Mouse (Mus musculus) forebrain, embryonic 11.5 days (tissue): ENCODE data around the gene Tcl1b4. TPM values are rescaled to one million over a fixed set of nuclear protein-coding genes. Genes with fewer than 3 reads are reported as not detected.
"Not testable (repeated sequence)": the region's sequence is repeated elsewhere in the genome, so short reads cannot be mapped to it uniquely, and the experiment has no call there.

Experiments
- ATAC-seq: fragments of 200-750 bp; cut with Nextera tagmentation; replicated peaks from 2 replicates; pipeline ENCODE4 v1.8.0; 2017; ENCODE audit warnings: moderate TSS enrichment; ENCODE audit not compliant: low FRiP score
- DNase-seq: peaks from one replicate; pipeline ENCODE4 v3.0.0-alpha.2; 2017; ENCODE audit warnings: low spot score
- H3K27ac ChIP-seq: fragments of 300-500 bp; sonication (generic); 2 replicates; pipeline ENCODE4 v1.5.1; 2014; ENCODE audit warnings: low read depth, low read length
- H3K27me3 ChIP-seq: fragments of 300-500 bp; sonication (generic); 2 replicates; pipeline ENCODE4 v1.6.1; 2014; ENCODE audit warnings: mild to moderate bottlenecking, low read length, mixed read lengths; ENCODE audit not compliant: control insufficient read depth, insufficient read depth
- H3K36me3 ChIP-seq: fragments of 300-500 bp; sonication (generic); 2 replicates; pipeline ENCODE4 v1.6.1; 2014; ENCODE audit warnings: mild to moderate bottlenecking, low read length, moderate library complexity, mixed read lengths; ENCODE audit not compliant: control insufficient read depth, insufficient read depth
- H3K4me1 ChIP-seq: fragments of 300-500 bp; sonication (generic); replicated peaks from 2 replicates; pipeline ENCODE4 v1.6.1; 2014; ENCODE audit warnings: low read length, mixed read lengths; ENCODE audit not compliant: control insufficient read depth, insufficient read depth
- H3K4me2 ChIP-seq: fragments of 300-500 bp; sonication (generic); 2 replicates; pipeline ENCODE4 v1.6.1; 2014; ENCODE audit warnings: low read depth, mild to moderate bottlenecking, low read length, moderate library complexity, mixed read lengths; ENCODE audit not compliant: severe bottlenecking
- H3K4me3 ChIP-seq: fragments of 300-500 bp; sonication (generic); 2 replicates; pipeline ENCODE4 v1.5.1; 2014; ENCODE audit warnings: low read depth, low read length
- H3K9ac ChIP-seq: fragments of 300-500 bp; sonication (generic); 2 replicates; pipeline ENCODE4 v1.6.1; 2014; ENCODE audit warnings: low read length
- H3K9me3 ChIP-seq: fragments of 300-500 bp; sonication (generic); 2 replicates; pipeline ENCODE4 v1.6.1; 2016; ENCODE audit warnings: low read length, mixed read lengths; ENCODE audit not compliant: control insufficient read depth
- WGBS: fragments of 180-500 bp; shearing (Covaris S2); extraction: QIAGEN DNeasy Blood & Tissue Kit; methylation state at CpG from one replicate; pipeline ENCODE4 v1.1.7; 2014; 5-methylcytosine and 5-hydroxymethylcytosine counted together
- polyA plus RNA-seq: library from polyadenylated mRNA; unstranded; fragments of >200 nt; fragmentation: Nextera tagmentation; extraction: Ambion mirVana; gene quantifications from 2 replicates; pipeline ENCODE4 v1.2.1, GENCODE M21; 2014

The Tcl1b4 gene
- not detected in 2 replicates for polyA plus RNA-seq

- H3K4me2 ChIP-seq, DNase-seq, ATAC-seq, H3K4me3 ChIP-seq, H3K4me1 ChIP-seq, H3K9me3 ChIP-seq, H3K36me3 ChIP-seq, H3K9ac ChIP-seq, H3K27me3 ChIP-seq, H3K27ac ChIP-seq: not testable (repeated sequence)
- WGBS = 80% methylated on average over 1 of the region's 1 CpGs
Measured at GRCm38 (mm10) chr12:105201657-105202056, at the start of gene Tcl1b4. TSS of gene Tcl1b4 (plus strand) at chr12:105201957.

GRCm38 (mm10) chr12:105155286-105155685 lies 46.5 kb upstream of the Tcl1b4 start:
- not testable (repeated sequence) for H3K4me2 ChIP-seq, H3K27me3 ChIP-seq, H3K27ac ChIP-seq, H3K9me3 ChIP-seq, H3K36me3 ChIP-seq, H3K9ac ChIP-seq, H3K4me1 ChIP-seq, H3K4me3 ChIP-seq, ATAC-seq, DNase-seq
- 80% methylated on average over 4 of the region's 4 CpGs for WGBS

- WGBS = 83% methylated on average over 6 of the region's 6 CpGs
Measured at GRCm38 (mm10) chr12:105158842-105159241, 42.9 kb upstream of the Tcl1b4 start.

GRCm38 (mm10) chr12:105159390-105159789 lies 42.4 kb upstream of the Tcl1b4 start, which contains the start of gene Tcl1b1:
TSS of gene Tcl1b1 (plus strand) at chr12:105159690.
- Histone ChIP-seq H3K36me3 (no peaks in the 10 kb centered on the region), H3K9ac (no peak within 1 kb of the TSS), H3K4me2 (no peak within 1 kb of the TSS), H3K4me3 (no peak within 1 kb of the TSS), H3K27me3 (no peaks in the 10 kb centered on the region), H3K4me1 (no peaks in the 10 kb centered on the region), H3K27ac (no peak within 1 kb of the TSS), H3K9me3 (no peaks in the 10 kb centered on the region)
- WGBS = 83% methylated on average over 4 of the region's 4 CpGs
- ATAC-seq = no peak
- DNase-seq = no peak

More at GRCm38 (mm10) chr12:105158842-105159241, 42.9 kb upstream of the Tcl1b4 start:
- Histone ChIP-seq H3K4me3 (no peak overlapping the region), H3K9ac (no peak overlapping the region), H3K4me2 (no peak overlapping the region), H3K9me3 (no peaks in the 10 kb centered on the region), H3K36me3 (no peaks in the 10 kb centered on the region), H3K4me1 (no peaks in the 10 kb centered on the region), H3K27me3 (no peaks in the 10 kb centered on the region), H3K27ac (no peak overlapping the region)
- DNase-seq (no peak), ATAC-seq (no peak)

DNA sequence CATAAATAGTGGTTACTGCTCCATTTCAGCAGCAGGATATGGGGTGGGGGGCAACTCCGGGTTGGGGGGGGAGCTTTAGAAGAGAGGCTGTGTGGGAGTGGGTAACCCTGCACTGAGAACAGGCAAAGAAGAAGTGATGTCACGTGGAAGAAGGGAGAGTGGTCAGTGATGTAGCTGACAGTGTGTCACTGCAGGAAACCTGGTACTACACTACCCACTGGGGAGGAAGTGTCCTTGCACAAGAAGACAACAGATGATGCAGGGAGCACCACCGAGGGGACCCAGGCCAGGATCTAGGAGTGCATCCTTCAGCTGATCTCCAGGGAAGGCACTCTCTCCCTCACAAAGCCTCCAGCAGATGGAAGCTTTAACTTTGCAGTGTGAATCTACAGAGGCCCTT lies 35.0 kb upstream of the Tcl1b4 start:
- DNase-seq (no peak), ATAC-seq (no peak)
- Histone ChIP-seq H3K9me3 (no peaks in the 10 kb centered on the region), H3K4me1 (no peaks in the 10 kb centered on the region), H3K27ac (no peak overlapping the region), H3K4me2 (no peak overlapping the region), H3K36me3 (no peaks in the 10 kb centered on the region), H3K4me3 (no peak overlapping the region), H3K9ac (no peak overlapping the region), H3K27me3 (no peaks in the 10 kb centered on the region)
- WGBS = 87% methylated on average over 3 of the region's 3 CpGs

GRCm38 (mm10) chr12:105173366-105173765 lies 28.4 kb upstream of the Tcl1b4 start:
- Histone ChIP-seq H3K4me1 (no peaks in the 10 kb centered on the region), H3K9me3 (no peaks in the 10 kb centered on the region), H3K9ac (no peak overlapping the region), H3K36me3 (no peaks in the 10 kb centered on the region), H3K27ac (no peak overlapping the region), H3K4me3 (no peak overlapping the region), H3K27me3 (no peaks in the 10 kb centered on the region), H3K4me2 (no peak overlapping the region)
- DNase-seq (no peak), ATAC-seq (no peak)
- WGBS = 90% methylated on average over 2 of the region's 2 CpGs

DNA sequence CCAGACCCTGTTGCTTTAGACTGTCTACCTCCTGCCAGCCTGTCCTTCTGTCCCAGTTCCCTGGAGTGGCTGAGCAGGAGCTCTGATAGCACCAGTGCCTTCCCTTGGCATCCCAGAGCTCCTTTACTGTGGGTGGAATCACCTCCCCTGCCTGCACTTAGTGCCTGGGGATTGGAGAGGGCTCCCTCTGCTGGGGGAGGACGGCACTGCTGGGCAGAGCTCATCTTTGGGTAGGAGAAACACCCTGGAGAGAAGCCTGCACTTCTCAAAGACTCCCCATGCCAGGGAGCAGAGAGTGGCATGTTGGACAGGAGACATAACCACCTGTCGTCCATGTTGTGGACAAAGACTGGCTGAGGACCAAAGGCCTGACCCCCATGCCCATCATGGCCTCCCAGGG lies 27.4 kb upstream of the Tcl1b4 start:
- H3K4me3 ChIP-seq, H3K9ac ChIP-seq, H3K27ac ChIP-seq, H3K27me3 ChIP-seq, ATAC-seq, H3K4me1 ChIP-seq, DNase-seq, H3K36me3 ChIP-seq, H3K4me2 ChIP-seq, H3K9me3 ChIP-seq: not testable (repeated sequence)
- WGBS = 23% methylated on average over 2 of the region's 2 CpGs

DNA sequence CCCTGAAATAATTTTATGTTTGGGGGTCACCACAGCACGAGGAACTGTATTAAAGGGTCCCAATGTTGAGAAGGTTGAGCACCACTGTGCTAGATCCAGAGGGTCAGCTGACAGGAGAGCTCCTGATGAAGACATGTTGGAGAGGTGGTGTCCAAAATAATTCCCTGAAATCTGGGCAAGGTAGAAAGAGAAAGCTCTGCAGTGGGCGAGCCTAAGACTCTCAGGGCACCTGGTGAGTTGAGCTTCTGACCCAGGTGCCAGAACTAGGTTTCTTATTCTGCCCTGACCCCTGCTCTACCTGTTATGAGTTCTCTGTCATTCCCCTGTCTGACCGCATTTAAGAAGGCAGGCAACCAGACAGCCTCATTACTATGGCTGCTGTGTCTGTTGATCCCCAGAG lies 25.7 kb upstream of the Tcl1b4 start, which contains the start of gene Tcl1b5:
TSS of gene Tcl1b5 (plus strand) at position 301 of the 400 bp plus-strand sequence.
- H3K4me2 ChIP-seq, H3K27ac ChIP-seq, ATAC-seq, H3K9ac ChIP-seq, DNase-seq, H3K27me3 ChIP-seq, H3K4me3 ChIP-seq, H3K36me3 ChIP-seq, H3K9me3 ChIP-seq, H3K4me1 ChIP-seq: not testable (repeated sequence)
- WGBS = 72% methylated on average over 3 of the region's 3 CpGs

DNA sequence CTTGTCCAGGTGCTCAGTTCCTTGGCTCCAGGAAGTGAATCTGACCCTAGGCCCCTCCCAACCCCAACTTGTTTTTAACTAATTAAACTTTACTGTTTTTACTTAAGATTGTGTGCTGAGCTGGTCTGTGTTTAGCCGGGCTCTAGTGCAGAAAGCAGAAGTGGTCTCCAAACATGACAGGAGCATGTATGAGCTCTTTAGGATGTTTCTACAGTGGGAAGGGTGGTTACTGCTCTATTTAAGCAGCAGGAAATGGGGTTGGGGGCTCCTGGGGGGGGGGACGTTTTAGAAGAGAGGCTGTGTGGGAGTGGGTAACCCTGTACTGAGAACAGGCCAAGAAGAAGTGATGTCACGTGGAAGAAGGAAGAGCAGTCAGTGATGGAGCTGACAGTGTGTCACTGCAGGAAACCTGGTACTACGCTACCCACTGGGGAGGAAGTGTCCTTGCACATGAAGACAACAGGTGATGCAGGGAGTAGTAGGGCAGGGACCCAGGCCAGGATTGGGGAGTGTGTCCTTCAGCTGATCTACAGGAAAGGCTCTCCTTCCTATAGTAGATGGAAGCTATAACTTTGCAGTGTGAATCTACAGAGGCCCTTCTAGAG lies 20.6 kb upstream of the Tcl1b4 start:
- 81% methylated on average over 4 of the region's 4 CpGs for WGBS
- H3K27me3 ChIP-seq, H3K4me1 ChIP-seq, H3K36me3 ChIP-seq, DNase-seq, ATAC-seq, H3K9ac ChIP-seq, H3K27ac ChIP-seq, H3K9me3 ChIP-seq, H3K4me3 ChIP-seq, H3K4me2 ChIP-seq: not testable (repeated sequence)
